Mouse (Mus musculus) ES-E14 (cell line): ENCODE measurements around the gene Prtg.

ENCODE experiments used
- CHD2 ChIP-seq: IDR thresholded peaks from 2 replicates; pipeline ENCODE4 v1.6.1; 2014; ENCODE audit warnings: mild to moderate bottlenecking, low read depth, low read length, inconsistent platforms
- ZC3H11A ChIP-seq: IDR thresholded peaks from 2 replicates; pipeline ENCODE4 v1.6.1; 2012; ENCODE audit warnings: low read depth, mild to moderate bottlenecking, inconsistent platforms, low read length, borderline replicate concordance
- ZNF384 ChIP-seq: IDR thresholded peaks from 2 replicates; pipeline ENCODE4 v1.6.1; 2012; ENCODE audit warnings: low read depth, low read length, inconsistent platforms

GRCm38 (mm10) chr9:72763050-72763718, 43.5 kb upstream of the Prtg start:
- TF ChIP-seq ZNF384: no peak
- TF ChIP-seq ZC3H11A: no peak
- TF ChIP-seq CHD2: no peak
